Mouse (Mus musculus) induced T-regulatory cell, adult 2 months (primary cell): ENCODE measurements around the gene Dock10.
A peak's percentile ranks its signal among the peaks of the same experiment; 100 is the strongest.
"Not testable (repeated sequence)": the region's sequence is repeated elsewhere in the genome, so short reads cannot be mapped to it uniquely, and the experiment has no call there.

Experiments
- DNase-seq: peaks from one replicate; pipeline ENCODE4 v3.0.0-alpha.2; 2012; ENCODE audit warnings: low read depth

The Dock10 gene

GRCm38 (mm10) chr1:80757977-80758797 is at the start of gene Dock10:
Dock10 (minus strand) TSS chr1:80758527.
- peak; percentile 84 for DNase-seq

- no peak for DNase-seq
Measured at GRCm38 (mm10) chr1:80806835-80807398, 48.6 kb upstream of the Dock10 start.

GRCm38 (mm10) chr1:80802023-80802422 is 43.7 kb upstream of the Dock10 start:
- no peak for DNase-seq

GRCm38 (mm10) chr1:80785066-80785779 is 26.9 kb upstream of the Dock10 start:
- no peak for DNase-seq

- DNase-seq, result no peak
Measured at GRCm38 (mm10) chr1:80784155-80784554, 25.8 kb upstream of the Dock10 start.

- DNase-seq, result peak; percentile 80
Measured at GRCm38 (mm10) chr1:80765504-80765903, 7.2 kb upstream of the Dock10 start.

- DNase-seq, result no peak
Measured at GRCm38 (mm10) chr1:80763042-80763950, 5.0 kb upstream of the Dock10 start.

GRCm38 (mm10) chr1:80758798-80759184 is 464 bp upstream of the Dock10 start:
- DNase-seq, result no peak

GRCm38 (mm10) chr1:80757650-80757976 is 714 bp downstream of the Dock10 start:
- DNase-seq, result no peak

GRCm38 (mm10) chr1:80756824-80757649 is 1.3 kb downstream of the Dock10 start:
- peak; percentile 92 for DNase-seq

- DNase-seq, result no peak
Measured at GRCm38 (mm10) chr1:80756060-80756439, 2.3 kb downstream of the Dock10 start.

- peak; percentile 83 for DNase-seq
Measured at GRCm38 (mm10) chr1:80755296-80756059, 2.8 kb downstream of the Dock10 start.

- DNase-seq, result not testable (repeated sequence)
Measured at GRCm38 (mm10) chr1:80749122-80749521, 9.2 kb downstream of the Dock10 start.

- DNase-seq, result peak; percentile 83
Measured at GRCm38 (mm10) chr1:80746691-80747463, 11.4 kb downstream of the Dock10 start.

GRCm38 (mm10) chr1:80746195-80746594 is 12.1 kb downstream of the Dock10 start:
- DNase-seq, result peak; percentile 88

GRCm38 (mm10) chr1:80739472-80739871 is 18.9 kb downstream of the Dock10 start:
- DNase-seq, result no peak

GRCm38 (mm10) chr1:80737812-80738391 is 20.4 kb downstream of the Dock10 start:
- no peak for DNase-seq

- peak; percentile 69 for DNase-seq
Measured at GRCm38 (mm10) chr1:80730582-80730981, 27.7 kb downstream of the Dock10 start.

GRCm38 (mm10) chr1:80730174-80730573 is 28.2 kb downstream of the Dock10 start:
- no peak for DNase-seq
